Mouse (Mus musculus) neural tube, embryonic 15.5 days (tissue): ENCODE data around the gene Zfp950. TPM values are rescaled to one million over a fixed set of nuclear protein-coding genes. Genes with fewer than 3 reads are reported as not detected.

Source experiments
- ATAC-seq: fragments of 200-750 bp; cut with Nextera tagmentation; 2 replicates; pipeline ENCODE4 v1.8.0; 2017; ENCODE audit warnings: mild to moderate bottlenecking, moderate TSS enrichment, moderate library complexity; ENCODE audit not compliant: low FRiP score
- H3K27ac ChIP-seq: fragments of 300-500 bp; sonication (generic); replicated peaks from 2 replicates; pipeline ENCODE4 v1.5.1; 2015; ENCODE audit warnings: mild to moderate bottlenecking, inconsistent platforms
- H3K27me3 ChIP-seq: fragments of 300-500 bp; sonication (generic); replicated peaks from 2 replicates; pipeline ENCODE4 v1.6.1; 2015; ENCODE audit warnings: inconsistent platforms
- H3K36me3 ChIP-seq: fragments of 300-500 bp; sonication (generic); 2 replicates; pipeline ENCODE4 v1.6.1; 2015; ENCODE audit warnings: inconsistent platforms
- H3K4me1 ChIP-seq: fragments of 300-500 bp; sonication (generic); 2 replicates; pipeline ENCODE4 v1.6.1; 2015; ENCODE audit warnings: inconsistent platforms
- H3K4me2 ChIP-seq: fragments of 300-500 bp; sonication (generic); 2 replicates; pipeline ENCODE4 v1.6.1; 2015; ENCODE audit warnings: inconsistent platforms, mild to moderate bottlenecking, moderate library complexity
- H3K4me3 ChIP-seq: fragments of 300-500 bp; sonication (generic); replicated peaks from 2 replicates; pipeline ENCODE4 v1.5.1; 2015; ENCODE audit warnings: mild to moderate bottlenecking, inconsistent platforms
- H3K9ac ChIP-seq: fragments of 300-500 bp; sonication (generic); replicated peaks from 2 replicates; pipeline ENCODE4 v1.6.1; 2015; ENCODE audit warnings: mild to moderate bottlenecking, inconsistent platforms
- H3K9me3 ChIP-seq: fragments of 300-500 bp; sonication (generic); replicated peaks from 2 replicates; pipeline ENCODE4 v1.6.1; 2016; ENCODE audit warnings: inconsistent platforms
- WGBS: fragments of 180-500 bp; shearing (Covaris S2); methylation state at CpG from one replicate; pipeline ENCODE4 v1.1.7; 2015; ENCODE audit warnings: mixed read lengths; 5-methylcytosine and 5-hydroxymethylcytosine counted together
- polyA plus RNA-seq: library from polyadenylated mRNA; unstranded; fragments of >200 nt; fragmentation: Nextera tagmentation; extraction: Ambion mirVana; gene quantifications from 2 replicates; pipeline ENCODE4 v1.2.1, GENCODE M21; 2015

Zfp950 gene
- polyA plus RNA-seq, 1 experiment from 2014 or later = 60.9 TPM

GRCm38 (mm10) chr19:61052786-61053185 is 87.9 kb downstream of the Zfp950 start:
- Histone ChIP-seq H3K36me3 (no peaks in the 10 kb centered on the region; the same call in 1 of the 2 replicates), H3K4me1 (no peaks in the 10 kb centered on the region), H3K27me3 (no peaks in the 10 kb centered on the region), H3K9me3 (no peaks in the 10 kb centered on the region), H3K27ac (no peak overlapping the region), H3K9ac (no peak overlapping the region), H3K4me3 (no peak overlapping the region), H3K4me2 (no peak overlapping the region)
- no peak for ATAC-seq

GRCm38 (mm10) chr19:61052008-61052407 is 88.6 kb downstream of the Zfp950 start:
- Histone ChIP-seq H3K4me3 (no peak overlapping the region), H3K27ac (no peak overlapping the region), H3K27me3 (no peaks in the 10 kb centered on the region), H3K9me3 (no peaks in the 10 kb centered on the region), H3K9ac (no peak overlapping the region), H3K4me1 (no peaks in the 10 kb centered on the region), H3K4me2 (no peak overlapping the region), H3K36me3 (no peaks in the 10 kb centered on the region; the same call in 1 of the 2 replicates)
- ATAC-seq = no peak

DNA sequence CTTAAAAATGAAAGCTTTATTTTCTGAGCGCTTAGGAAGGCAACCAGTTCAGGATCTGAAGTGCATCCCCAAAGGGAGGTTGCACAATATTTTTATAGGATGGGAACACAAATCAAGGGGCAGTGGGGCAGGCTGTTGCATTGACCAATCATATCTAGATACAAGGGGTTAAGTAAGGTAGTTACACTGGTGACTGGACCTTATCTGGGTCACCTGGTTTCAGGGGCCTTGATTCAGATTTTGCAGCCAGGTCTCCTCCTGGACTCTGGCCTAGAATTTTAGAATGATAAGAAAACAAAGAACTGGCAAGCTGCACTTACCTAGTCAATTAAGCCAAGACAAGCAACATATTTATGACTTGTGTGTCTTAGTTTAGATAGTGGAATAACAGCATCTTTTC is 89.5 kb downstream of the Zfp950 start:
- Histone ChIP-seq H3K27me3 (no peaks in the 10 kb centered on the region), H3K9ac (no peak overlapping the region), H3K4me3 (no peak overlapping the region), H3K36me3 (no peaks in the 10 kb centered on the region; the same call in 1 of the 2 replicates), H3K4me2 (no peak overlapping the region), H3K27ac (no peak overlapping the region), H3K9me3 (no peaks in the 10 kb centered on the region), H3K4me1 (no peaks in the 10 kb centered on the region)
- 96% methylated on average over 1 of the region's 1 CpGs for WGBS
- ATAC-seq = no peak

DNA sequence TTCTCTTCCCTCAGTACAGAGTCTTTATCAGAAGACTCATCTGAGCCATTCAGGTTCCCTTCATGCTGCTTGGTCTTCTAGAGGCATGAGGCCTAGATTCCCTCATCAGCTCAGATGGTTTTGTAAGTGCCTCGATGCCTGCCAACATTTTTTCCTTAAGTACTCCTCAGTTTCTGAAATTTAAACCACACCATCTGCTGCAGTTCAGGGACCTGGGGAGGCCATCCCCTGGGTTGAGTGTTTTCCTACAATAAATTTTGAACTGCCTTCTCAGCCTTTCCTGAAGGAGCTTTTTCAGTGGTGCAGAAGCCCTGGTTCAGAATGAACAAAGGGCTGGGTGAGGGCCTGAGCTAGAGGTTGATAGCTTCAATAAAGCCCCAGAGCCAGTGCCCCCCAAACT is 91.2 kb downstream of the Zfp950 start:
- ATAC-seq = no peak
- WGBS = 76% methylated on average over 1 of the region's 1 CpGs
- no peaks in the 10 kb centered on the region for H3K27me3 ChIP-seq
- H3K4me1 ChIP-seq = no peaks in the 10 kb centered on the region
- no peak overlapping the region for H3K4me3 ChIP-seq
- H3K36me3 ChIP-seq = no peaks in the 10 kb centered on the region; the same call in 1 of the 2 replicates
- no peak overlapping the region for H3K9ac ChIP-seq
- no peak overlapping the region for H3K27ac ChIP-seq
- H3K4me2 ChIP-seq = no peak overlapping the region
- no peaks in the 10 kb centered on the region for H3K9me3 ChIP-seq

- H3K9me3 ChIP-seq = no peaks in the 10 kb centered on the region
- H3K4me1 ChIP-seq = no peaks in the 10 kb centered on the region
- H3K27ac ChIP-seq = no peak overlapping the region
- H3K4me2 ChIP-seq = no peak overlapping the region
- ATAC-seq = no peak
- no peaks in the 10 kb centered on the region for H3K36me3 ChIP-seq
- H3K9ac ChIP-seq = no peak overlapping the region
- no peaks in the 10 kb centered on the region for H3K27me3 ChIP-seq
- WGBS = 87% methylated on average over 2 of the region's 2 CpGs
- H3K4me3 ChIP-seq = no peak overlapping the region
Observed at GRCm38 (mm10) chr19:61048646-61049045, 92.0 kb downstream of the Zfp950 start.

GRCm38 (mm10) chr19:61039151-61039550 is 101.5 kb downstream of the Zfp950 start:
- Histone ChIP-seq H3K27me3 (no peaks in the 10 kb centered on the region), H3K4me2 (no peak overlapping the region), H3K9me3 (no peaks in the 10 kb centered on the region), H3K36me3 (0 out of 2 replicates have a peak, but pooled peaks cover 6% of the 10 kb centered on the region), H3K4me1 (no peaks in the 10 kb centered on the region), H3K4me3 (no peak overlapping the region), H3K27ac (no peak overlapping the region), H3K9ac (no peak overlapping the region)
- no peak for ATAC-seq

DNA sequence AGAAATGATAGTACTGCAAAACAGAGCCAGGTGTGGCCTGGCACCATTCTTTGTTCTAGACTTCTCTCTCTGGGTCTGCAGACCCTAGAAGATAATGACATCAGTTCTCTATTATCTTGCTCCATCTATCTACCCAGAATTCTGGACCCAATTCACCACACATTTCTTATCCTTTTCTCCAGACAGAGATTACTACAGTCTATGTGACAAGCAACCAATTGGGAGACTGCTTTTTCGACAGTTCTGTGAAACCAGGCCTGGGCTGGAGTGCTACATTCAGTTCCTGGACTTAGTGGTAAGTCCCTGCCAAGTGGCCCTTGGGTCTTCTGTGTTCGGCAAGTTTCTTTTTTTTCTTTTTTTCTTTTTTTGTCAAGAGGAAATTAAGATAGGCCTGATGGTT is 109.1 kb downstream of the Zfp950 start:
- Histone ChIP-seq H3K4me3 (no peak overlapping the region), H3K27ac (no peak overlapping the region), H3K27me3 (no peaks in the 10 kb centered on the region), H3K9ac (no peak overlapping the region), H3K4me1 (no peaks in the 10 kb centered on the region), H3K9me3 (no peaks in the 10 kb centered on the region), H3K36me3 (no peaks in the 10 kb centered on the region), H3K4me2 (no peak overlapping the region)
- ATAC-seq = no peak
- 85% methylated on average over 2 of the region's 2 CpGs for WGBS

- no peak overlapping the region for H3K27ac ChIP-seq
- H3K9ac ChIP-seq = no peak overlapping the region
- no peaks in the 10 kb centered on the region for H3K9me3 ChIP-seq
- H3K4me1 ChIP-seq = no peaks in the 10 kb centered on the region
- no peaks in the 10 kb centered on the region for H3K27me3 ChIP-seq
- ATAC-seq = no peak
- no peaks in the 10 kb centered on the region for H3K36me3 ChIP-seq
- 77% methylated on average over 3 of the region's 3 CpGs for WGBS
- H3K4me2 ChIP-seq = no peak overlapping the region
- no peak overlapping the region for H3K4me3 ChIP-seq
Observed at GRCm38 (mm10) chr19:61021939-61022566, 118.6 kb downstream of the Zfp950 start.

- H3K27me3 ChIP-seq = no peaks in the 10 kb centered on the region
- WGBS = 81% methylated on average over 2 of the region's 2 CpGs
- no peak overlapping the region for H3K4me3 ChIP-seq
- H3K9ac ChIP-seq = no peak overlapping the region
- no peaks in the 10 kb centered on the region for H3K4me1 ChIP-seq
- H3K9me3 ChIP-seq = no peaks in the 10 kb centered on the region
- H3K27ac ChIP-seq = no peak overlapping the region
- no peak overlapping the region for H3K4me2 ChIP-seq
- no peak for ATAC-seq
- no peaks in the 10 kb centered on the region for H3K36me3 ChIP-seq
Observed at GRCm38 (mm10) chr19:61021502-61021901, 119.1 kb downstream of the Zfp950 start.

GRCm38 (mm10) chr19:61017477-61018266 is 123.0 kb downstream of the Zfp950 start:
- 89% methylated on average over 1 of the region's 1 CpGs for WGBS
- no peaks in the 10 kb centered on the region for H3K4me1 ChIP-seq
- H3K9me3 ChIP-seq = no peaks in the 10 kb centered on the region
- no peaks in the 10 kb centered on the region for H3K27me3 ChIP-seq
- H3K4me2 ChIP-seq = no peak overlapping the region
- no peak for ATAC-seq
- no peak overlapping the region for H3K27ac ChIP-seq
- no peak overlapping the region for H3K9ac ChIP-seq
- H3K4me3 ChIP-seq = no peak overlapping the region
- H3K36me3 ChIP-seq = no peaks in the 10 kb centered on the region

DNA sequence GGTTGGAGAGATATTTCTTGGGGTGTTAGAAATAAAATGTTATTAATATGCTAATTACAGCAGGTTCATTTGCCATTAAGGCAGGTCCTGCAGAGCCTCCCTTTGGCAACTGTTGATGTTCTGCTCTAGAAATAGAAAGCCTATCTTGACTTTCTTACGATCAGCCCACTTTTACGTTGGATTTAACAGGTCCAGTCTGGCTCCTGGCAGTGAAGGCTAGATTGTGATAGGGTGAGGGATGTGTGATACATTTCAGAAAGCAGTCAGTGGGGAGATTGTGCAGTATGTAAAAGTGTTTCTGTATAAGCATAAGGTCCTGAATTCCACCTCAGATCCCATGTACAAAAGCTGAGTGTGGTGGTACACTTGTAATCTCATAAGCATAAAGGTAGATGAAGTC is 131.4 kb downstream of the Zfp950 start:
- Histone ChIP-seq H3K36me3 (no peaks in the 10 kb centered on the region), H3K27me3 (no peaks in the 10 kb centered on the region), H3K4me1 (no peaks in the 10 kb centered on the region), H3K9ac (no peak overlapping the region), H3K4me2 (no peak overlapping the region), H3K27ac (no peak overlapping the region), H3K4me3 (no peak overlapping the region), H3K9me3 (no peaks in the 10 kb centered on the region)
- 76% methylated on average over 2 of the region's 2 CpGs for WGBS
- ATAC-seq = no peak
